11 mouse cellular contexts compared by ENCODE assay signal in the genomic region with DNA sequence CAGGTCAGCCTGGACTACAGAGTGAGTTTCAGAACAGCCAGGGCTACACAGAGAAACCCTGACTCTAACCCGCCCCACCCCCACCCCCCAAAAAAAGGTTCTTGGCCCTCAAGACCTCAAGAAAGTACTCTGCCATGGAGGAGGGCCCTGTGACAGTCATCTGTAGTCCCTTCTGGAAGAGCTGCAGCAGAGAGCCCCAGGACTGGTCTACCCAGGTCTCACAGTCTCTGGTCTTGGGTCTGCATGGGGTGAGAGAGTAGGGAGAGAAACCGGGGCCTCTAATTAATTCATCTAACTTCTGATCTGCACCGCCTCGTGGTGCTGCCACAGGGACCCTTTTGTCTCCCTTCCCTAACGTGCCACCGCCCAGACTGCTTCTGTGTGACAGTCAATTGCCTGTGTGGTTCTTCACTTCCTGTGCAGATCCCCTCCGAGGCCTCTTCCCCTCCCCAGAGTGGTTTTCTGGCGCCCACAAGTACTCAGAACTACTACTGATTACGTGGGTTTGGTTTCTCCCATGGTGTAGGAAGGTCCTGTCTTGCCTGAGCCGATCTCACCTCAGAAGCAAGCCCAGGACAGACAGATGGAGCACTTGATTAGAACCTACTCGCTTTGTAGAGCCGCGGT.
A peak's percentile ranks its signal among the peaks of the same experiment; 100 is the strongest.
DNase-seq lines count a peak whose midpoint lies in the region; ATAC-seq and TF ChIP-seq lines count a peak whose summit lies in the region.
"Had no signal": no experiment of that assay in that cellular context is flagged by ENCODE, and none has a peak within 500 bp of the region (broad histone marks: within the 10 kb centered on the region; RNA-seq: fewer than 3 reads in every experiment).

No protein-coding gene starts in this region.

- no peak overlapping the region for H3K4me3 ChIP-seq in neural tube, embryonic 13.5 days
- no peak overlapping the region for H3K4me3 ChIP-seq in neural tube, embryonic 15.5 days (replicated peaks)
- no peak overlapping the region for H3K4me3 ChIP-seq in embryonic facial prominence, embryonic 14.5 days (ENCODE audit: low read depth, low read length)
- H3K4me3 ChIP-seq in midbrain, embryonic 15.5 days = no peak overlapping the region
- no peak overlapping the region for H3K4me3 ChIP-seq in intestine, embryonic 16.5 days (ENCODE audit: low read length)
- H3K4me3 ChIP-seq in gastrocnemius, adult 2 months = no peak overlapping the region

- no peak for TF ChIP-seq CTCF in gastrocnemius, adult 2 months (IDR thresholded peaks at IDR 0.05)

- intact Hi-C loops in gastrocnemius, adult 2 months (cut with DNase I) = no loop called here

- H3K36me3 ChIP-seq in neural tube, embryonic 13.5 days = no peaks in the 10 kb centered on the region
- no peaks in the 10 kb centered on the region for H3K36me3 ChIP-seq in neural tube, embryonic 15.5 days
- H3K36me3 ChIP-seq in embryonic facial prominence, embryonic 14.5 days (ENCODE audit: control insufficient read depth, insufficient read depth, low read length) = no peaks in the 10 kb centered on the region
- H3K36me3 ChIP-seq in midbrain, embryonic 15.5 days (replicated peaks) = no peaks in the 10 kb centered on the region
- no peaks in the 10 kb centered on the region for H3K36me3 ChIP-seq in intestine, embryonic 16.5 days (ENCODE audit: control insufficient read depth, insufficient read depth, low read length)

- 71% methylated on average over 13 of the region's 13 CpGs for WGBS in neural tube, embryonic 13.5 days
- 72% methylated on average over 13 of the region's 13 CpGs for WGBS in neural tube, embryonic 15.5 days
- 57% methylated on average over 13 of the region's 13 CpGs for WGBS in embryonic facial prominence, embryonic 14.5 days
- 63% methylated on average over 13 of the region's 13 CpGs for WGBS in midbrain, embryonic 15.5 days
- 71% methylated on average over 13 of the region's 13 CpGs for WGBS in intestine, embryonic 16.5 days

- no peaks in the 10 kb centered on the region for H3K4me1 ChIP-seq in neural tube, embryonic 13.5 days (replicated peaks)
- no peaks in the 10 kb centered on the region for H3K4me1 ChIP-seq in neural tube, embryonic 15.5 days
- H3K4me1 ChIP-seq in embryonic facial prominence, embryonic 14.5 days (ENCODE audit: control insufficient read depth, insufficient read depth, low read length) = no peaks in the 10 kb centered on the region
- H3K4me1 ChIP-seq in midbrain, embryonic 15.5 days = no peaks in the 10 kb centered on the region
- H3K4me1 ChIP-seq in intestine, embryonic 16.5 days (ENCODE audit: control insufficient read depth, insufficient read depth, low read length) = no peaks in the 10 kb centered on the region

- DNase-seq in embryonic facial prominence, embryonic 14.5 days (ENCODE audit: low spot score) = peak; percentile 30
- peak; percentile 85 for DNase-seq in thymus, postnatal 25 days
- DNase-seq in cerebellum, postnatal 10 days = no peak
- DNase-seq in gastrocnemius, adult 2 months = no peak
- DNase-seq: adrenal gland, postnatal 14 days; kidney, postnatal 14 days had no signal

- H3K27me3 ChIP-seq in neural tube, embryonic 13.5 days = no peaks in the 10 kb centered on the region
- H3K27me3 ChIP-seq in neural tube, embryonic 15.5 days (replicated peaks) = no peaks in the 10 kb centered on the region
- no peaks in the 10 kb centered on the region for H3K27me3 ChIP-seq in embryonic facial prominence, embryonic 14.5 days (replicated peaks; ENCODE audit: control insufficient read depth, insufficient read depth, low read length)
- H3K27me3 ChIP-seq in midbrain, embryonic 15.5 days (replicated peaks) = no peaks in the 10 kb centered on the region
- H3K27me3 ChIP-seq in intestine, embryonic 16.5 days (replicated peaks; ENCODE audit: control insufficient read depth, insufficient read depth, low read length) = no peaks in the 10 kb centered on the region

- 0 out of 2 replicates have a peak, but pooled peaks have one; percentile 23 for ATAC-seq in neural tube, embryonic 13.5 days (ENCODE audit: low read depth)
- no peak for ATAC-seq in neural tube, embryonic 15.5 days (ENCODE audit: low FRiP score)
- peak; percentile 33; the same call in 1 of the 2 replicates for ATAC-seq in embryonic facial prominence, embryonic 14.5 days (ENCODE audit: low read depth)
- ATAC-seq in midbrain, embryonic 15.5 days (replicated peaks) = peak; percentile 45
- no peak for ATAC-seq in intestine, embryonic 16.5 days

- H3K27ac ChIP-seq in neural tube, embryonic 13.5 days (replicated peaks) = no peak overlapping the region
- no peak overlapping the region for H3K27ac ChIP-seq in neural tube, embryonic 15.5 days (replicated peaks)
- H3K27ac ChIP-seq in embryonic facial prominence, embryonic 14.5 days (replicated peaks; ENCODE audit: low read depth, low read length) = no peak overlapping the region; the same call in 1 of the 2 replicates
- no peak overlapping the region for H3K27ac ChIP-seq in midbrain, embryonic 15.5 days
- no peak overlapping the region for H3K27ac ChIP-seq in intestine, embryonic 16.5 days (ENCODE audit: low read length)
- H3K27ac ChIP-seq in gastrocnemius, adult 2 months = no peak overlapping the region
- H3K27ac ChIP-seq: macrophage had no signal

- no peaks in the 10 kb centered on the region for H3K9me3 ChIP-seq in neural tube, embryonic 13.5 days
- no peaks in the 10 kb centered on the region for H3K9me3 ChIP-seq in neural tube, embryonic 15.5 days (replicated peaks)
- H3K9me3 ChIP-seq in embryonic facial prominence, embryonic 14.5 days (ENCODE audit: control insufficient read depth, low read length) = no peaks in the 10 kb centered on the region
- H3K9me3 ChIP-seq in midbrain, embryonic 15.5 days = no peaks in the 10 kb centered on the region
- no peaks in the 10 kb centered on the region for H3K9me3 ChIP-seq in intestine, embryonic 16.5 days (ENCODE audit: control insufficient read depth, low read length)

- H3K9ac ChIP-seq in neural tube, embryonic 13.5 days = no peak overlapping the region
- no peak overlapping the region for H3K9ac ChIP-seq in neural tube, embryonic 15.5 days (replicated peaks)
- H3K9ac ChIP-seq in embryonic facial prominence, embryonic 14.5 days (ENCODE audit: low read depth, low read length) = no peak overlapping the region
- H3K9ac ChIP-seq in midbrain, embryonic 15.5 days = no peak overlapping the region
- no peak overlapping the region for H3K9ac ChIP-seq in intestine, embryonic 16.5 days (ENCODE audit: low read depth, low read length)

- H3K4me2 ChIP-seq in neural tube, embryonic 13.5 days = no peak overlapping the region
- H3K4me2 ChIP-seq in neural tube, embryonic 15.5 days = no peak overlapping the region
- H3K4me2 ChIP-seq in embryonic facial prominence, embryonic 14.5 days (ENCODE audit: low read depth, low read length) = no peak overlapping the region
- no peak overlapping the region for H3K4me2 ChIP-seq in midbrain, embryonic 15.5 days
- no peak overlapping the region for H3K4me2 ChIP-seq in intestine, embryonic 16.5 days (ENCODE audit: low read depth, low read length)

Comparison
In these comparisons a context has a peak if more than half of its experiments do, and no peak if none do; other contexts are left out.
1. ATAC-seq: peak in neural tube, embryonic 13.5 days (single experiment), embryonic facial prominence, embryonic 14.5 days (single experiment) and midbrain, embryonic 15.5 days (single experiment); none in neural tube, embryonic 15.5 days (single experiment) and intestine, embryonic 16.5 days (single experiment).
2. DNase-seq: peak in embryonic facial prominence, embryonic 14.5 days (single experiment) and thymus, postnatal 25 days (single experiment); none in cerebellum, postnatal 10 days (0 of 2) and gastrocnemius, adult 2 months (single experiment).